Mouse (Mus musculus) CD4-positive, CD25-positive, alpha-beta regulatory T cell, adult 4 months (primary cell): ENCODE data around the gene Ank2. TPM values are rescaled to one million over a fixed set of nuclear protein-coding genes. Genes with fewer than 3 reads are reported as not detected.

Experiments
- ATAC-seq: one replicate; pipeline ENCODE4 v1.8.0; 2017
- polyA plus RNA-seq, 2 experiments: library from polyadenylated mRNA; unstranded; fragments of 100-300 nt; shearing (Covaris generic); gene quantifications; one replicate each; pipeline ENCODE4 v1.2.1; 2017

Ank2 gene
- polyA plus RNA-seq, 2 experiments from 2014 or later = 0.23 to 0.32 TPM

DNA sequence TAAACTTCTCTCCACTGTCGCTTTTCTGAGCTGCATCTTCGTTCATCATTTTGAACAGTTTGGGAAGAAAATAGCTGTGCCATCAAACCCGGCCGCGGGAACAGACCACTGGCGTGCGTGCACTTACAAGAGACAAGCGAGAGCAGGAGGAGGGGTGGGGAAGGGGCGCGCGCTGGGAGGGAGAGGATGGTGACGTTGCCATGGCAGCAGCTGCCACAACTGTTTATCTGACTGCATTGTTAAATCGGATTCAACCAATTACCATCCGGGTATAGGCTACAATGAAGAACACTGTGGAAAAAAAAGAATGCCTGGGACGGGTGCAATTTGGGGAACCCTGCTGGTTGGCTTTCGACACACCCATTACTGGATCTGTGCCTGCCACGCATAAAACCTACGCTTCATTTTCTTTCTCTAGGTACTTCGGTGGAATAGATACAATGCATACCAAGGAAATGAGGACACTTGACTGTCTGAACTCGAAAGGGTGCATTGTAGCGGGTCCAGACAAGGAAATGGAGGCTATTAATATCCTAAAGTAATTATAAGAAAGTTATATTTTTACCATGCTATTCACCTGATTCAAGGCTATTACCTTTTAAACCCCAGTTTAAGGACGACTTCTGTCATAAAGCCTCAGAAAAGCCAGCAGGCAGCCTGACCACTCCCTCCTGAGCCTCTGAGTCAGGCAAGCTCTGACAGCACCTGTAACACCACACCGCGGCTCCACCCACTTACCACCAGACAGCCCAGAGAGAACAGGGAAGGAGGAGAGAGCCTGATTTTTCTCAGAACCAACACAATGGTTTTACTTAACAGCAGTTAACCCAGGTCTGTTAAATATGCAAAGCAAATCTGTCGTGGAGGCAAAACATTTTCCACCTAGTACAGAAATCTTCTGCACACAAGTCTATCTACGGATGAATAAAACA lies 273.1 kb downstream of the Ank2 start:
- ATAC-seq = no peak

DNA sequence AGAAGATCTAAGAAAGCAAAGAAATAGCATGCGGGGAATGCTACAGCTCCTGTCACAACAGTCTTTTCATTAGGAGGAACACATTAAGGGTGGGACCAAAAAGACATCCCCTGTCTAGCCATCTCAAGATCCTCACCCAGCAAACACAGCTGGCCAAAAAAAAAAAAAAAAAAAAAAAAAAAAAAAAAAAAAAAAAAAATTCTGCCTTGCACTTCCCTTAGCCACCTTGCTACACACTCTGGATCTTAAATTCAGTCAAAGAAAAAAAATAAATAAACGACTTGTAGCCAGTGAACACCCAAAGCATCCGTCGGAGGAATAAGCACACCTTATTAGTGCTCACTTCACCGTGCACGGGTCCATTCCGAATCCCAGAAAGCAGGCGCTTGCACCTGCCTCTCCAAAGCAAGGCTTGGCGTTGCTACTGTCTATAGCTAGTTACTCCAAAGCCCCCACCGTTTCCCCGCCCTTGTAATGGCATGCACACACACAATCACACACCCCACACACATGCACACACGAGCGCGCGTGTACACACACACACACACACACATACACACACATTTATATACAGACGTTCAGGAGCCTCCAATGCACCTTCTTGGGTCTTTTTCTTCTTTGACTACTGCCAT lies 273.9 kb downstream of the Ank2 start:
- no peak for ATAC-seq

DNA sequence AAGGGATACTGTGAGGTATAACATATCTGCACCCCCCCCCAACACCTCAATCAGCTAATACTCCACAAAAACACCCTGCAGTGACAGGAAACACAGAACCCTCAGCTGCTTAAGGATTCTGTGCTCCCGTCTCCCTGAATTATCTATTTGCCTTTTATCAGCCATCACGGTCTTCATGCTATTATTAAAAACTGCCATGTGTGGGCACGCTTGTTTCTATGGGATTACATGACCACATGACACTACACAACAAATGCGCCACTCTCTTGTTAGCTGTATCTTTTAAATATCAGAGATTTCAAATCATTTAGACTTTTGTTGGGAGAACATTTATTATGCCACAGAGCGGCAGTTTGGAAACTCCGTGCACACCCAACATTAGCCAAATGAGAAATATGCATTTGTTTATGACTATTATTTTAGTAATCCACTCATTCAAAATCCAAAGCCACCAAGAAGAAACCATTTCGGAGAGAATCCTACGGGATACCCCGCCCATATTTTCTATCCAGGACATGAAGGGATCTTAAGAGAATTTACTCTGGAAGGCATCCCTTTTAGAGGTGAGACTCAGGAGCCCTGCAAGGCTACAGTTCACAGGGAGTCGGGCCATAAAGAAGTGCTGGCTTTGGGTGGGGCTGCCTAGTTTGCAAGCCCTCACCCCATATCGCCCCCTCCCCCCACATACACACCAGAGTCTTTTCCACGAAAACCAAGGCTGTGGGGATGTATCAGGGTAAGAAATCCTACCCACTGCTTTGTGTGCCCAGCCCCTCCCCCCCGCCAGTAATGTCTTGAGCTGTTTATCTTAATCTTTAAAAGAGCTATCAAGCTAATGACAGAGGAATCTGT lies 274.6 kb downstream of the Ank2 start:
- no peak for ATAC-seq

DNA sequence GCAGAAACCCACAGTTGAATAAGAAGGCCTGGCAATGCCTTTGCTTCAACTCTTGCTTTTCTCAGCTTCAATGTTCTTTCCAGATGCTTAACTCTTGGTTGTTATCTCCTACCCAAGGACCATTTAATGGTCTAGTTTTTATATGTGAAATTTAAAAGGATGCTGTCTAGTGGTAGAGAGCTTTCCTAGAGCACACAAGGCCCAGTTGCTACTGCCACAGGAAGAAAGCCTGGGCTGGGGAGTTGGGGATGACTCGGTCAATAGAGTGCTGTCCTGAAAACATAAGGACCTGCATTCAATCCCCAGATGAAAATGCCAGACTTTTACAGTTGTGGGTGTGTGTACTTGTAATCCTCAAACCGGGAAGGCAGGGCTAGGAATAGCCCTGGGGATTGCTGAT lies 277.1 kb downstream of the Ank2 start:
- ATAC-seq = no peak

DNA sequence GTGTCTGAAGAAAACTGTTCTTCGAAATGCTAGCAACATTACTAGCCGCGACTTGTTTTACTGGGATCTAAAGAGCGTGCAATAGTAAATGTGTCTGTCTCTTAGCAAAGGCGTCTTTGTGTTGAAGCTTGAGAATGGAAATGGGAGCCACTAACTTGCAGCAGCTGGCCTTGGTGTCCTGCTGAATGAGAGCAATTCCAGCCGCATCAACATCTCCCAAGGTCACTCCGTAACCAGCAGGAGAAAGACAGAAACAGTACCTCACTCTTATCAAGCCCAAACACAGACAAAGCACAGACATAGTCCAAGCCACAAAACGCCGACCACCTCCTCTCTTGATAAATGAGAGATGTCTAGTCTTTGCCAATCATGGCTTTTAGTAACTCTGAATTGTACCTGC lies 278.3 kb downstream of the Ank2 start:
- no peak for ATAC-seq

DNA sequence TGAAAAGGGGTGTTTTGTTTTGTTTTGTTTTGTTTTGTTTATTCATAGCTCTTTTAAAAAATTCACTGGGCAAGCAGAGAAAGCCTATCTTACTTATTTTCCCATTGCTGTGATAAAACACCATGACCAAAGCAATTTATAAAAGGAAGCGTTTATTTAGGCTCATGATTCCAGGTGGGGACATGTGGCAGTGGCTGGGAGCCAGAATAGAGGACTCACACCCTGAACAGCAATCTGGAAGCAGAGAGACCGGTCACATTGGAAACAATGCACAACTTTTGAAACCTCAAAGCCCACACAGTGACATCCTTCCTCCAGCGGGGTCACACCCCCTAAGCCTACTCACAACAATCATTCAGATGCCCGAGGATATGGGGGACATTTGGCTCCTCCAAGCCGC lies 285.6 kb downstream of the Ank2 start:
- no peak for ATAC-seq

DNA sequence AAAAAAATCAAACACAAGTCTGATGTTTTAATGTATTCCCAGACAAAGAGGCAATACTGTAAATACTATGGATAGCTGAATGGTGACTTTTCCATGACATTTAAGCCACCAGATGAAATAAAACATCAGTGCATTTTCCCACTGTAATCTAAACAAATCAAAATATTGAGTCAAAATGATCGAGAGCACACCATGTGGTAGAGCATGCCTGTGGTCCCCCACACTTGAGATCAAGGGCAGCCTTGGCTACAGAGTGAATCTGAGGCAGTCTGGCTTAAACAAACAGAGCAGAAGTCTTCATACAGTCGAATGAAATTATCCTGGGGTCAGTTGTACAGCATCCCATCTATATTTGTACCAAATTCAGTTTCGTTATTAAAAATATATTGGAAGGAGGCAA lies 288.0 kb downstream of the Ank2 start:
- no peak for ATAC-seq

DNA sequence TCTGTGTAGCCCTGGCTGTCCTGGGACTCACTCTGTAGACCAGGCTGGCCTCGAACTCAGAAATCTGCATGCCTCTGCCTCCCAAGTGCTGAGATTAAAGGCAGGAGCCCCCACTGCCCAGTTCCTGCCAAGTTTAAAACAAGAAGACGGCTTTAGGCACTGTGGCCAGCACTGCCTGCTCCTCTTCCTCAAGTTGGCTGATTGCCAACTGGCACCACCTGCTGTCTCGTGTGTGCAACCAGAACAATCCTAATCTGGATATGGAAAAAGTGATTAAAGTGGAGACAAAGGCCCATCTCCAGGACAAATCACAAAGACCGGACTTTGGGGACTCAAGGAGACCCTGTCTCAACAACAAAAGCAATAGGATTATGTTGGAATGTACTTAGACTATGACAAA lies 288.6 kb downstream of the Ank2 start:
- no peak for ATAC-seq

DNA sequence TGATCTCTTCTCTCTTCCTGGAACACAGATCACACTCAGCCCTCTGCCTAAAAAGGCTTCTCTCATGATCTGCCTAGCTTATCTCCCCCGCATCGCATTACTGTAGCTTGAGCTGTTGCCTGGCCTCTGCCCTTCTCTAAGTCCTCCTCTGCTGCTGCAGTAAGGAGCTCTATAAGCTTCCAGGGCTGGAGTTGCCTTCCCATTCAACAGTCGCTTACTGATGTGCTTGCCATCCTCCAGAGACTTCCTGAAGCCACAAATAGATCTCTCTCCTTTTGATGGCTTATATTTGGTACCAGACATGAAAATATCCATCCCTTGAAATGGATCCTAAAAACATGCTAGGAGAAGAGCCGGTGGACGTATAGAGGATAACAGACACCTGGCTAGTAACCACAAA lies 290.3 kb downstream of the Ank2 start:
- ATAC-seq = no peak

DNA sequence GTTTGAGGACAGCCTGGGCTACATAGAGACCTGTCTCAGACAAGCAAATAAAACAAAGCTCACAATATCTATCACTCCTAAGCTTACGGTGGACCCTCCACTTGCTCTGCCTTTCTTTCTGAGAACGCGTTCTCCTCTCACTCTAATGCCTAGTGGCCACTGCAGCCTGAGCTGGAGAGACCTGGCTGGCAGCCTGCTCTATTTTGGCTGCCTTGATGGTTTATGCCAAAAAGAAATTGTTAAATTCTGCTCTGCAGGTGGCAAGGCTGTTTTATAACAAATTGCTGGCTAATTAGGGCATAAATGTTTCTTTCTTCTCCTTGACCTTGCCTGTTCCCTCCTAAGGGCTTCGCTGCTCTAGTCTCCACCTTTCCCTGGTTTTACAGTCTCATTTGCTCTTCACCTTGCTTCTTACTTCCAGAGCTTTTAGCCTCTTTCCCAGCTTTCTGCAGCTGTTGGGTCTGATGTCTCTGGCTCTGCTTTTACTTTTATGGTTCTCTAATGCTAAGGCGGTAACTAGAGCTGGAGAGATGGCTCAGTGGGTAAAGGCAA lies 293.2 kb downstream of the Ank2 start:
- no peak for ATAC-seq

DNA sequence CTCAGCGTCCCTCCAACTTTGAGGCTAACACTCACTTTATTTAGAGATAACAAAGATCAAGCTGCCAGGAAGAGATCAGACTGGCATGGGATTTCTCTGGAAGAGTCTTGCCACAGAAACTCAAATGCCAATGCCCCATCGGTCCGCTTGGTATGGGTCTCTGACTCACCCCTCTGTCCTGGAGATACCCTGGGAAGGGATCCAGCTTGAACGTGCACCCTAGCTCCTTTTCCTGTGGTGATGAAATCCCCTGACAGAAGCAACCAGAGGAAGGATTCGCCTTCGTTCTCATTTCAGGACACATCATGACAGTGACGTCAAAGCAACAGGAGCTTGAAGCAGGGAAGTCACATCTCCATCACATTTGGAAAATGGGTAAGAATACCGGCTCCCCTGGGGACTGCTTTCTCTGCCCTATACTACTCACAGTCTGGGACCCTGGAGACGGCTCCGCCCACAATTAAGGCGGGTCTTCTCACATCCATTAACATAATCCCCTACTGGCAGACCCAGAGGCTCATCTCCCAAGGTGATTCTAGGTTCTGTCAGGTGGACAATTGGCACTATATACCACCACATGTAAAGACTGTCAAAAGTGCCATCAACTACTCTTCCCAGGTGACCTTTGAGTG lies 296.6 kb downstream of the Ank2 start:
- no peak for ATAC-seq

DNA sequence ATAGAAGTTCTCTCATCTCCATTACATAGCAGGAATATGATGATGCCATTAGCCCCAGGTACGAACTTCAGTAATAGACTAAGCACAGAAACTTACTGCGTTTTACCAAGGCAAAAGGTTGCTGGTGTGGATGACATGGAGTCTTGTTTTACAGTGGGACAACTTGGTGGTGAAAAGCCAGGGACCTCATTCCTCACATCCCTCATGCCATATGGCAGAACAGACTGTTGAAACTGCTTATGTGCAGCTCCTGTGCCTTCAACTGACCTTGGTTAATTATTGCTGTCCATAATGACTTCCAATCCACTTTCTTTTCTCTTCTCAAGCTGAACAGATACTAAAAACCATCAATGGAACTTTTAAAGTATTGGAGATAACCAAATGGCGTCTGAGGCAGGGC lies 298.4 kb downstream of the Ank2 start:
- ATAC-seq = no peak

DNA sequence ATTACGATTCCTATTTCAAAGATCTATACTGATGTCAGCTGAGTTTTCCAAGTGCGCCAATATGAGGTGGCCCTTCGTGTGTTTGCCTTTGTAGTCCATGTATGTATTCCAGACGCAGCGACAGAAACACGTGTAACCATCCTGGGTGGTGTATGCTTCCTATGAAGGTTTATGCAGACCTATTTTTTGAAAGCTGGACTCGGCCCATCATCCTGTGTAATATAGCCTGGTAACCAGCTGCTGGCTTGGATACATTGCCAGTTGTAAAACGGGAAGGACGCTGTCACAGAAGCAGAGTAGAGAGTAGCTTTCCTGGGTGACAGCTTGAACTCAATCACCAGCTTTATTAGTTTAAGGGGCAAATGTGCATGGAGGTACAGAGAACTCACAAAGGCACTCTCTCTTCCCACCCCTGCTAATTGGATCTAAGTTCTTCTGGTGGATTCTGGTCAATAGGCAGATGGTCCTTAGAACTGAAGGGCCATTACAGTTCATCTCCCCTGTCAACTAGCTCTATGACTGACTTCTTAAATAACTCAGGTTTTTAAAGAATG lies 300.0 kb downstream of the Ank2 start:
- ATAC-seq = no peak

DNA sequence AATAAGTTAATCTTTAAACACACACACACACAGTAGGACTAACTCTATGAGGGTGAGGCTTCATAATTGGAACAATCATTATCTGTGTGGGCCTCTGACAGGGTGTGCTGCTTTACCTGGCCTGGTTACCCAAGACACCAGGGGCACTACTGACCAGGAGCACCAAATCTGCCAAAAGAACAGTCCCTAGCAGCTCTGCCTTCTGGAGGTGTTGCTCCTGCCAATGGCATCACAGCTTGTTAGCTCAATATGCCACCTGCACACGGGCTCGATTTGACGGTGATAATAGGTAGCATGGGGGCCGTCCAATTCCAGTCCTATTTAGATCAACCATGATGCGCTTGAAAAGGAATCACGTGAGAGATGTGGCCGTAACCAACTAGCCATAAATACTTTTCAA lies 300.5 kb downstream of the Ank2 start:
- no peak for ATAC-seq

DNA sequence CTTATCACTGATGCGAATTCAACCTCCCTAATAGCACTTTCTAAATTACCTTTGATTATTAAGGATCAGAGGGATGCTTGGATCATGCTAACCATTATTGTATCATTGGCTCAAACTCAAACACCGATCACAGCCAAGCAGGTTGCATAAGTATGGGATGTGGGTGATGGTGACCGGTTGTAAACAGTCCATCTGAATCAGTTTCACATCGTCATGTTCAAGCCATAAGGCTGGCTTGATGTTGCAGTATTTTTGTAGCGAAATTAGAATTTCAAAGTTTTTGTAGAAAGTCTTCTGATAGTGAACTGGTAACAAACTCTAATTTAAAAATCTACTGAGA lies 310.4 kb downstream of the Ank2 start:
- ATAC-seq = no peak

DNA sequence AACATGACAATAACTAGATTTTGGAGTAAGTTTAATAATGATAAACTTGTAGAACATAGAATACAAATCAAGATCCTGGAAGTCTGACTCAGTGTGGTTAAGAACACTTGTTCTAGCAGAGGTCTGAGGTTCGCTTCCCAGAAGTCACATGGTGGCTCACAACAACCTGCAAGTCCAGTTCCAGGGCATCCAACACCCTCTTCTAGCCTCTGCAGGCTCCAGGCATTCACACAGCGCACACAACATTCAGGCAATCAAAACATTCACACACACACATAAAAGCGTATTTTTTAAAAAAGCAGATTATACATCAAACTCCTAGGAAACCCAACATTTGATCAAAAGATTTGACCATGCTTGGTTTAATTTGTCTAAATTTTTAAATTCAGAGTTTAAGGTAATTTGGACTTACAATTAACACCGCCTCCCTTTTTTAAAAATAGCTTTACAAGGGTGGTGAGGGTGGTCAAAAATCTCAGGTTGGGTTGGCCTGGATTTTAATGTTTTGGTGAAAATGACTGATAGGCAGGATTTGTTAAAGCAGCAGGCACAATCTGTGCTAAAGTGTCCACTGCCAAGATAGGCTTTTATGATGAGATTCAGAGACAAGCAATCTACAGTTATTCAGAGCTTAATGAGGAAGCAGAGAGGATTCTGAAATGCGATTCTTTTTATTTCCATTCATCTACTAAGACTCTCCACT lies 310.9 kb downstream of the Ank2 start:
- ATAC-seq = no peak

DNA sequence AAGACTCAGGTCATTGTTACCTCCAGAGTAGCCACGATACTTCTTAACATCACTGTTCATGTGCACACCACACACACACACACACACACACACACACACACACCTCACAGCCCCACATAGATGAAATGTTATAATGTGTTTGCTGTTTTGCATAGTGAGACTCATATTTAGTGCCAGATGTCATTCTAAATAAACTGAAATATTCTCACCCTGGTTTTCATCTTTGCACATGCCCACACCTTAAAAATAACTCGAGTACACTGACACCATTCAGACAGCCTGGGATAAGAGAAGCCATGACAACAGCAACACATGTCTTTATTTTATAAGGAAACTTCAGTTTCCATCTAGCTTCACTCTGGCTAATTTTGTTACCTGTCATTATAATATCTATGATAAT lies 312.1 kb downstream of the Ank2 start:
- ATAC-seq = no peak

DNA sequence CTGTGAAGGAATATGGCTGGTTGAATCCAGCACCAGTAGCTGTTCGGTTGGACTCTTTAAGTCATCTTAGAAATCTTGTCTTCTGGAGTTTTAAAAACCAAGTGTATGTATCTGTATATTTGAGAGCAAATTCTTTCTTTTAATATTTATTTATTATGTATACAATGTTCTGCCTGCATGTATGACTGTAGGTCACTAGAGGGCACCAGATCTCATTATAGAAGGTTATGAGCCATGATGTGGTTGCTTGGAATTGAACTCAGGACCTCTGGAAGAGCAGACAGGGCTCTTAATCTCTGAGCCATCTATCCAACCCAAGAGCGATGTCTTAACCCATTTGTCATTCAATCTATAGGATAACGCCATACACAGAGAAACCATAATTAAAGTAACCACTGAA lies 312.9 kb downstream of the Ank2 start:
- ATAC-seq = no peak

DNA sequence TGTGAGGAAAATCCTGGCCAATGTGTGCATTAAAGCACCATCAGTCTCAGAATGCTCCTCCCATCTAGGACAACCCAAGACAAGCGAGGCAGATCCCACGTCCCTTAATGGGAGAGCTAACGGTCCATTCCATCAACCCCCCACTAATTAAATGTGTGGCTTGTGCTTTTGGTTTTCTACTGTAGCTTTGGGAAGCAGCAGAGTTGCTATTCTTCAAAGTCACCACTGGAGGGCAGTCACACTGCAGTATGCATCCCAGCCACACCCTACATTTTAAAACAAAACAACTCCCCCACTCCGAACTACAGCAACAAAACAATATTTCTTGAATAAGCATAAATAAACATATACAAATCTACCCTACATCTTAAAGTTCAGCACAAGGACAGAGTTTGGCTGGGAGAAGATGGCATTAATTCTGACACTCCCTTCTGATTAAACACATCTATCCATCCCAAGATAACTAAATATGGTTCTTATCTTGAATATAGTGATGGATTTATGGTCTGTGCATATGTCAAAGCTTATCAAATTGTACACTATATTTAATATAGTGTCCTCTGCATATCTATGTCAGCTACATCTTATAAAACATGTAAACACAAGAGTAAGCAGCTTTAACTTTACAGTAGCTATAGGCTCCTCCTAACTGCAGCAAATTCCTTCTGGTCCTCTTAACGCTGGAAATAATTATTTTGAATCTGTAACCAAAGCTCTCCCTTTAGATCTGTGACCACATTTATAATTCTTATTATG lies 315.0 kb downstream of the Ank2 start:
- ATAC-seq = no peak

DNA sequence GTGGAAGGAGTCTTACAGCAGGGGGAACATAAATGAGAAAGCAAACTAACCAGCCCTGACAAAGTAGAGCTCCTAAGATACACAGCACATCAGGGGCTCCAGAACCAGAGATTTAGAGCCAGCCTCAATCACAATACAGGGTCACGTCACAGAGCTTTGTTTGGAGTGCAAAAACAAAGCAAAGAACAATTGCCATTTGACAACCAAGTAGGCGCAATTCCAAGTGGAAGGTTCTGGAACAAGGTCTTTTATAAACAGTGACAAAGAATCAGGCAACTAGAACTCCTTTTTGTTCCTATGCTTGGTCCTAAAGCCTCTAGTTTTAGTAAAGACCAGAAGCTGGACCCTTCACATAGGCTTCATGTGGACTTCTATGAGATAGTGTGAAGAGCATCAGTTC lies 326.5 kb downstream of the Ank2 start:
- ATAC-seq = no peak

DNA sequence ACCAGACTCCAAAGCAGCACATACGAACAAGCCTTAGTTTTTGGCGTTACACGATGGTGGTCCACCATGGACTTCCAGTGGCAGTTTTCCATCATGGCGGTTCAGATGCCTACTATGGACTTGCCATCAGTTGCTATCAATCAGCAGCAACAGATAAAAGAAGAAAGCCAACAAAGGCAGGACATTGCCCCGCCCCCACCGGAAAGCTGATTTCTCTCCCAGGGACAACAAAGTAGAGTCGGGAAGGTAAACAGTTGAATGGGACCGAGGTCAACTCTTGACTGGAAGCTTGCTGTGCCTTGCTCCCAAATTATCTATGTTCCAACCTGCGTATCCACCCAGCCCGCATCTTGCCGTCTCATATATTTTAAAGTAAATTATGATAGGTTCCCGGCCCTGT lies 328.9 kb downstream of the Ank2 start:
- no peak for ATAC-seq
